Mouse (Mus musculus): Measurements from ENCODE around the gene B230118H07Rik. TPM values are rescaled to one million over a fixed set of nuclear protein-coding genes. Genes with fewer than 3 reads are reported as not detected.

The B230118H07Rik gene
- polyA plus RNA-seq, 1 experiment from 2014 or later = 60.3 TPM

- Histone ChIP-seq H3K27ac (ENCODE audit: low read length) (no peak overlapping the region), H3K9ac (ENCODE audit: low read length) (no peak overlapping the region), H3K4me1 (ENCODE audit: control insufficient read depth, insufficient read depth, low read length) (0 out of 2 replicates have a peak, but pooled peaks cover 5% of the 10 kb centered on the region), H3K36me3 (ENCODE audit: control insufficient read depth, insufficient read depth) (0 out of 2 replicates have a peak, but pooled peaks cover 4% of the 10 kb centered on the region), H3K4me3 (ENCODE audit: low read length) (no peak overlapping the region), H3K27me3 (ENCODE audit: control insufficient read depth, insufficient read depth, low read length) (no peaks in the 10 kb centered on the region), H3K9me3 (replicated peaks; ENCODE audit: control insufficient read depth, low read length) (0 out of 2 replicates have a peak, but pooled peaks cover 3% of the 10 kb centered on the region), H3K4me2 (ENCODE audit: low read depth, low read length) (no peak overlapping the region)
- WGBS = 94% methylated on average over 1 of the region's 1 CpGs
- no peak for ATAC-seq (replicated peaks; ENCODE audit: extremely low read depth, insufficient read depth, low FRiP score)
Measured at GRCm38 (mm10) chr2:101603099-101603498, 46.2 kb downstream of the B230118H07Rik start.

- Histone ChIP-seq H3K27ac (ENCODE audit: low read length) (no peak overlapping the region; the same call in 1 of the 2 replicates), H3K4me2 (ENCODE audit: low read depth, low read length) (0 out of 2 replicates have a peak overlapping the region, but pooled peaks have one; percentile 13), H3K4me3 (ENCODE audit: low read length) (no peak overlapping the region), H3K9me3 (replicated peaks; ENCODE audit: control insufficient read depth, low read length) (0 out of 2 replicates have a peak, but pooled peaks cover 3% of the 10 kb centered on the region), H3K9ac (ENCODE audit: low read length) (no peak overlapping the region; the same call in 1 of the 2 replicates), H3K4me1 (ENCODE audit: control insufficient read depth, insufficient read depth, low read length) (0 out of 2 replicates have a peak, but pooled peaks cover 5% of the 10 kb centered on the region), H3K27me3 (ENCODE audit: control insufficient read depth, insufficient read depth, low read length) (no peaks in the 10 kb centered on the region), H3K36me3 (ENCODE audit: control insufficient read depth, insufficient read depth) (0 out of 2 replicates have a peak, but pooled peaks cover 4% of the 10 kb centered on the region)
- 39% methylated on average over 8 of the region's 8 CpGs for WGBS
- no peak; the same call in 1 of the 2 replicates for ATAC-seq (replicated peaks; ENCODE audit: extremely low read depth, insufficient read depth, low FRiP score)
Measured at GRCm38 (mm10) chr2:101600703-101601102, 48.6 kb downstream of the B230118H07Rik start.

GRCm38 (mm10) chr2:101598190-101599181 is 50.8 kb downstream of the B230118H07Rik start:
- H3K4me2 ChIP-seq (ENCODE audit: low read depth, low read length) = peak overlapping the region; percentile 13; the same call in 1 of the 2 replicates
- 0 out of 2 replicates have a peak, but pooled peaks have one; percentile 42 for ATAC-seq (replicated peaks; ENCODE audit: extremely low read depth, insufficient read depth, low FRiP score)
- no peak overlapping the region for H3K27ac ChIP-seq (ENCODE audit: low read length)
- H3K9me3 ChIP-seq (replicated peaks; ENCODE audit: control insufficient read depth, low read length) = 0 out of 2 replicates have a peak, but pooled peaks cover 3% of the 10 kb centered on the region
- H3K27me3 ChIP-seq (ENCODE audit: control insufficient read depth, insufficient read depth, low read length) = no peaks in the 10 kb centered on the region
- H3K36me3 ChIP-seq (ENCODE audit: control insufficient read depth, insufficient read depth) = 0 out of 2 replicates have a peak, but pooled peaks cover 4% of the 10 kb centered on the region
- H3K4me3 ChIP-seq (ENCODE audit: low read length) = no peak overlapping the region
- 0 out of 2 replicates have a peak, but pooled peaks cover 5% of the 10 kb centered on the region for H3K4me1 ChIP-seq (ENCODE audit: control insufficient read depth, insufficient read depth, low read length)
- no peak overlapping the region for H3K9ac ChIP-seq (ENCODE audit: low read length)
- WGBS = 63% methylated on average over 13 of the region's 13 CpGs

- H3K27me3 ChIP-seq (ENCODE audit: control insufficient read depth, insufficient read depth, low read length) = no peaks in the 10 kb centered on the region
- H3K4me2 ChIP-seq (ENCODE audit: low read depth, low read length) = no peak overlapping the region
Measured at GRCm38 (mm10) chr2:101597186-101597585, 52.1 kb downstream of the B230118H07Rik start.

GRCm38 (mm10) chr2:101594681-101595080 is 54.7 kb downstream of the B230118H07Rik start:
- 78% methylated on average over 5 of the region's 5 CpGs for WGBS
- ATAC-seq (replicated peaks; ENCODE audit: extremely low read depth, insufficient read depth, low FRiP score) = no peak
- H3K27ac ChIP-seq (ENCODE audit: low read length) = no peak overlapping the region

More at GRCm38 (mm10) chr2:101597186-101597585, 52.1 kb downstream of the B230118H07Rik start:
- Histone ChIP-seq H3K9ac (ENCODE audit: low read length) (no peak overlapping the region), H3K4me1 (ENCODE audit: control insufficient read depth, insufficient read depth, low read length) (0 out of 2 replicates have a peak, but pooled peaks cover 5% of the 10 kb centered on the region), H3K9me3 (replicated peaks; ENCODE audit: control insufficient read depth, low read length) (no peaks in the 10 kb centered on the region), H3K36me3 (ENCODE audit: control insufficient read depth, insufficient read depth) (no peaks in the 10 kb centered on the region), H3K27ac (ENCODE audit: low read length) (no peak overlapping the region), H3K4me3 (ENCODE audit: low read length) (no peak overlapping the region)
- ATAC-seq (replicated peaks; ENCODE audit: extremely low read depth, insufficient read depth, low FRiP score) = no peak

GRCm38 (mm10) chr2:101592886-101593285 is 56.4 kb downstream of the B230118H07Rik start:
- no peaks in the 10 kb centered on the region for H3K4me1 ChIP-seq (ENCODE audit: control insufficient read depth, insufficient read depth, low read length)
- no peak overlapping the region for H3K9ac ChIP-seq (ENCODE audit: low read length)
- H3K4me2 ChIP-seq (ENCODE audit: low read depth, low read length) = no peak overlapping the region
- WGBS = 74% methylated on average over 8 of the region's 8 CpGs
- no peaks in the 10 kb centered on the region for H3K27me3 ChIP-seq (ENCODE audit: control insufficient read depth, insufficient read depth, low read length)
- no peaks in the 10 kb centered on the region for H3K9me3 ChIP-seq (replicated peaks; ENCODE audit: control insufficient read depth, low read length)
- no peaks in the 10 kb centered on the region for H3K36me3 ChIP-seq (ENCODE audit: control insufficient read depth, insufficient read depth)
- ATAC-seq (replicated peaks; ENCODE audit: extremely low read depth, insufficient read depth, low FRiP score) = no peak
- no peak overlapping the region for H3K27ac ChIP-seq (ENCODE audit: low read length)
- no peak overlapping the region for H3K4me3 ChIP-seq (ENCODE audit: low read length)

More at GRCm38 (mm10) chr2:101594681-101595080, 54.7 kb downstream of the B230118H07Rik start:
- no peaks in the 10 kb centered on the region for H3K9me3 ChIP-seq (replicated peaks; ENCODE audit: control insufficient read depth, low read length)
- no peak overlapping the region for H3K9ac ChIP-seq (ENCODE audit: low read length)
- H3K4me3 ChIP-seq (ENCODE audit: low read length) = no peak overlapping the region
- no peaks in the 10 kb centered on the region for H3K27me3 ChIP-seq (ENCODE audit: control insufficient read depth, insufficient read depth, low read length)
- H3K4me2 ChIP-seq (ENCODE audit: low read depth, low read length) = no peak overlapping the region
- H3K36me3 ChIP-seq (ENCODE audit: control insufficient read depth, insufficient read depth) = no peaks in the 10 kb centered on the region
- 0 out of 2 replicates have a peak, but pooled peaks cover 5% of the 10 kb centered on the region for H3K4me1 ChIP-seq (ENCODE audit: control insufficient read depth, insufficient read depth, low read length)

GRCm38 (mm10) chr2:101592023-101592841 is 57.1 kb downstream of the B230118H07Rik start:
- WGBS = 44% methylated on average over 10 of the region's 10 CpGs
- no peaks in the 10 kb centered on the region for H3K36me3 ChIP-seq (ENCODE audit: control insufficient read depth, insufficient read depth)
- no peak overlapping the region for H3K4me3 ChIP-seq (ENCODE audit: low read length)
- H3K4me2 ChIP-seq (ENCODE audit: low read depth, low read length) = no peak overlapping the region
- no peak overlapping the region for H3K27ac ChIP-seq (ENCODE audit: low read length)
- no peaks in the 10 kb centered on the region for H3K27me3 ChIP-seq (ENCODE audit: control insufficient read depth, insufficient read depth, low read length)
- no peaks in the 10 kb centered on the region for H3K4me1 ChIP-seq (ENCODE audit: control insufficient read depth, insufficient read depth, low read length)
- no peaks in the 10 kb centered on the region for H3K9me3 ChIP-seq (replicated peaks; ENCODE audit: control insufficient read depth, low read length)
- ATAC-seq (replicated peaks; ENCODE audit: extremely low read depth, insufficient read depth, low FRiP score) = no peak
- no peak overlapping the region for H3K9ac ChIP-seq (ENCODE audit: low read length)

GRCm38 (mm10) chr2:101591356-101591755 is 58.0 kb downstream of the B230118H07Rik start:
- H3K9ac ChIP-seq (ENCODE audit: low read length) = no peak overlapping the region
- no peak overlapping the region for H3K27ac ChIP-seq (ENCODE audit: low read length)
- H3K36me3 ChIP-seq (ENCODE audit: control insufficient read depth, insufficient read depth) = no peaks in the 10 kb centered on the region
- 55% methylated on average over 8 of the region's 8 CpGs for WGBS
- no peak overlapping the region for H3K4me2 ChIP-seq (ENCODE audit: low read depth, low read length)
- ATAC-seq (replicated peaks; ENCODE audit: extremely low read depth, insufficient read depth, low FRiP score) = no peak
- no peak overlapping the region for H3K4me3 ChIP-seq (ENCODE audit: low read length)
- H3K27me3 ChIP-seq (ENCODE audit: control insufficient read depth, insufficient read depth, low read length) = no peaks in the 10 kb centered on the region
- H3K9me3 ChIP-seq (replicated peaks; ENCODE audit: control insufficient read depth, low read length) = no peaks in the 10 kb centered on the region
- no peaks in the 10 kb centered on the region for H3K4me1 ChIP-seq (ENCODE audit: control insufficient read depth, insufficient read depth, low read length)
